Mouse (Mus musculus) hindbrain, embryonic 11.5 days (tissue): ENCODE results near the gene Timeless. TPM values are rescaled to one million over a fixed set of nuclear protein-coding genes. Genes with fewer than 3 reads are reported as not detected.
"Not testable (repeated sequence)": the region's sequence is repeated elsewhere in the genome, so short reads cannot be mapped to it uniquely, and the experiment has no call there.

Source experiments
- ATAC-seq: fragments of 200-750 bp; cut with Nextera tagmentation; 2 replicates; pipeline ENCODE4 v1.8.0; 2017; ENCODE audit warnings: mild to moderate bottlenecking, moderate TSS enrichment, moderate library complexity; ENCODE audit not compliant: low FRiP score
- DNase-seq: peaks from one replicate; pipeline ENCODE4 v3.0.0-alpha.2; 2015; ENCODE audit warnings: low spot score
- H3K27ac ChIP-seq: fragments of 300-500 bp; sonication (generic); 2 replicates; pipeline ENCODE4 v1.5.1; 2014; ENCODE audit warnings: mild to moderate bottlenecking, low read depth, low read length
- H3K27me3 ChIP-seq: fragments of 300-500 bp; sonication (generic); 2 replicates; pipeline ENCODE4 v1.6.1; 2014; ENCODE audit warnings: mild to moderate bottlenecking, low read length, moderate library complexity, mixed read lengths; ENCODE audit not compliant: control insufficient read depth, insufficient read depth
- H3K36me3 ChIP-seq: fragments of 300-500 bp; sonication (generic); 2 replicates; pipeline ENCODE4 v1.6.1; 2014; ENCODE audit warnings: mild to moderate bottlenecking, low read length, moderate library complexity, mixed read lengths; ENCODE audit not compliant: control insufficient read depth, insufficient read depth
- H3K4me1 ChIP-seq: fragments of 300-500 bp; sonication (generic); replicated peaks from 2 replicates; pipeline ENCODE4 v1.6.1; 2014; ENCODE audit warnings: low read length, mixed read lengths; ENCODE audit not compliant: control insufficient read depth, insufficient read depth
- H3K4me2 ChIP-seq: fragments of 300-500 bp; sonication (generic); replicated peaks from 2 replicates; pipeline ENCODE4 v1.6.1; 2014; ENCODE audit warnings: mild to moderate bottlenecking, low read depth, low read length
- H3K4me3 ChIP-seq: fragments of 300-500 bp; sonication (generic); 2 replicates; pipeline ENCODE4 v1.5.1; 2014; ENCODE audit warnings: low read depth, low read length
- H3K9ac ChIP-seq: fragments of 300-500 bp; sonication (generic); 2 replicates; pipeline ENCODE4 v1.6.1; 2014; ENCODE audit warnings: low read depth, low read length
- H3K9me3 ChIP-seq: fragments of 300-500 bp; sonication (generic); 2 replicates; pipeline ENCODE4 v1.6.1; 2016; ENCODE audit warnings: low read length; ENCODE audit not compliant: control insufficient read depth
- WGBS: fragments of 180-500 bp; shearing (Covaris S2); extraction: QIAGEN DNeasy Blood & Tissue Kit; methylation state at CpG from one replicate; pipeline ENCODE4 v1.1.7; 2014; 5-methylcytosine and 5-hydroxymethylcytosine counted together
- polyA plus RNA-seq: library from polyadenylated mRNA; unstranded; fragments of >200 nt; fragmentation: Nextera tagmentation; extraction: Ambion mirVana; gene quantifications from 2 replicates; pipeline ENCODE4 v1.2.1, GENCODE M21; 2014

Gene Timeless
- polyA plus RNA-seq, 1 experiment from 2014 or later = 43.1 TPM

- WGBS = 65% methylated on average over 31 of the region's 31 CpGs
- no peak overlapping the region for H3K4me2 ChIP-seq
- H3K9me3 ChIP-seq = no peaks in the 10 kb centered on the region
- H3K27ac ChIP-seq = no peak overlapping the region
- H3K36me3 ChIP-seq = no peaks in the 10 kb centered on the region; the same call in 1 of the 2 replicates
- H3K4me3 ChIP-seq = no peak overlapping the region
- no peaks in the 10 kb centered on the region for H3K27me3 ChIP-seq
- ATAC-seq (peak; percentile 33; the same call in 1 of the 2 replicates), DNase-seq (peak; percentile 88)
- H3K9ac ChIP-seq = no peak overlapping the region
- H3K4me1 ChIP-seq = no peaks in the 10 kb centered on the region
These were observed 52.0 kb downstream of the Timeless start for GRCm38 (mm10) chr10:128283604-128284579.

- H3K4me2 ChIP-seq, H3K36me3 ChIP-seq, ATAC-seq, H3K4me3 ChIP-seq, H3K27ac ChIP-seq, H3K9ac ChIP-seq, H3K4me1 ChIP-seq, DNase-seq, H3K9me3 ChIP-seq, H3K27me3 ChIP-seq: not testable (repeated sequence)
- 50% methylated on average over 1 of the region's 1 CpGs for WGBS
These were observed 58.7 kb downstream of the Timeless start for GRCm38 (mm10) chr10:128290594-128290993.

GRCm38 (mm10) chr10:128296370-128297090 is 64.7 kb downstream of the Timeless start:
- Histone ChIP-seq H3K36me3 (0 out of 2 replicates have a peak, but pooled peaks cover 2% of the 10 kb centered on the region), H3K9ac (no peak overlapping the region), H3K27me3 (no peaks in the 10 kb centered on the region), H3K9me3 (no peaks in the 10 kb centered on the region), H3K4me2 (no peak overlapping the region), H3K27ac (no peak overlapping the region), H3K4me1 (no peaks in the 10 kb centered on the region), H3K4me3 (no peak overlapping the region)
- DNase-seq (no peak), ATAC-seq (no peak)
- 81% methylated on average over 13 of the region's 13 CpGs for WGBS

- no peak overlapping the region for H3K4me2 ChIP-seq
- H3K36me3 ChIP-seq = 0 out of 2 replicates have a peak, but pooled peaks cover under 1% of the 10 kb centered on the region
- H3K27me3 ChIP-seq = no peaks in the 10 kb centered on the region
- 89% methylated on average over 4 of the region's 4 CpGs for WGBS
- H3K9me3 ChIP-seq = no peaks in the 10 kb centered on the region
- H3K4me1 ChIP-seq = no peaks in the 10 kb centered on the region
- H3K9ac ChIP-seq = no peak overlapping the region
- no peak overlapping the region for H3K4me3 ChIP-seq
- no peak overlapping the region for H3K27ac ChIP-seq
- no peak for DNase-seq
- no peak for ATAC-seq
These were observed 65.4 kb downstream of the Timeless start for GRCm38 (mm10) chr10:128297221-128297620.

GRCm38 (mm10) chr10:128297622-128298021 is 65.8 kb downstream of the Timeless start:
- Histone ChIP-seq H3K9ac (no peak overlapping the region), H3K4me2 (no peak overlapping the region), H3K27me3 (no peaks in the 10 kb centered on the region), H3K27ac (no peak overlapping the region), H3K4me1 (0 out of 2 replicates have a peak, but pooled peaks cover 3% of the 10 kb centered on the region), H3K36me3 (no peaks in the 10 kb centered on the region), H3K9me3 (no peaks in the 10 kb centered on the region), H3K4me3 (no peak overlapping the region)
- ATAC-seq (no peak), DNase-seq (no peak)
- 84% methylated on average over 11 of the region's 11 CpGs for WGBS

- H3K4me1 ChIP-seq = 0 out of 2 replicates have a peak, but pooled peaks cover 3% of the 10 kb centered on the region
- H3K36me3 ChIP-seq = no peaks in the 10 kb centered on the region
- no peak overlapping the region for H3K27ac ChIP-seq
- H3K9ac ChIP-seq = no peak overlapping the region
- no peak overlapping the region for H3K4me3 ChIP-seq
- no peak overlapping the region for H3K4me2 ChIP-seq
- no peaks in the 10 kb centered on the region for H3K27me3 ChIP-seq
- H3K9me3 ChIP-seq = no peaks in the 10 kb centered on the region
- DNase-seq (no peak), ATAC-seq (no peak)
- WGBS = 73% methylated on average over 6 of the region's 6 CpGs
These were observed 66.4 kb downstream of the Timeless start for GRCm38 (mm10) chr10:128298243-128298642.

- Histone ChIP-seq H3K27me3 (no peaks in the 10 kb centered on the region), H3K9ac (no peak within 1 kb of the TSS), H3K4me3 (no peak within 1 kb of the TSS), H3K9me3 (no peaks in the 10 kb centered on the region), H3K4me2 (no peak within 1 kb of the TSS), H3K4me1 (0 out of 2 replicates have a peak, but pooled peaks cover 3% of the 10 kb centered on the region), H3K27ac (no peak within 1 kb of the TSS), H3K36me3 (no peaks in the 10 kb centered on the region)
- WGBS = 78% methylated on average over 11 of the region's 11 CpGs
- DNase-seq (no peak), ATAC-seq (no peak)
These were observed 66.9 kb downstream of the Timeless start, which contains the start of gene Il23a for GRCm38 (mm10) chr10:128298702-128299171. Gene Il23a, minus strand, starts transcription at chr10:128298752.

- Histone ChIP-seq H3K27me3 (no peaks in the 10 kb centered on the region), H3K4me3 (peak overlapping the region; percentile 60), H3K4me2 (peak overlapping the region; percentile 72), H3K9ac (peak overlapping the region; percentile 87), H3K4me1 (peaks cover 8% of the 10 kb centered on the region; the same call in 1 of the 2 replicates), H3K36me3 (no peaks in the 10 kb centered on the region), H3K27ac (peak overlapping the region; percentile 82), H3K9me3 (no peaks in the 10 kb centered on the region)
- peak; percentile 4 for DNase-seq
- 42% methylated on average over 3 of the region's 3 CpGs for WGBS
- ATAC-seq = no peak
These were observed 70.5 kb downstream of the Timeless start for GRCm38 (mm10) chr10:128302357-128302756.
